Mouse (Mus musculus) splenic B cell, adult 2 months (primary cell): ENCODE measurements around the gene Suclg2.

Experiments used
- DNase-seq: peaks from one replicate; pipeline ENCODE4 v3.0.0-alpha.2; 2011; ENCODE audit warnings: low read depth, low spot score
- H3K27me3 ChIP-seq: 2 replicates; pipeline ENCODE4 v1.6.1; 2012; ENCODE audit warnings: mild to moderate bottlenecking, low read length, moderate library complexity, mixed read lengths; ENCODE audit not compliant: control insufficient read depth, poor library complexity, insufficient read depth, severe bottlenecking
- H3K36me3 ChIP-seq: 2 replicates; pipeline ENCODE4 v1.6.1; 2012; ENCODE audit warnings: mild to moderate bottlenecking, low read length, moderate library complexity, mixed read lengths; ENCODE audit not compliant: control insufficient read depth, poor library complexity, insufficient read depth, severe bottlenecking

The Suclg2 gene

DNA sequence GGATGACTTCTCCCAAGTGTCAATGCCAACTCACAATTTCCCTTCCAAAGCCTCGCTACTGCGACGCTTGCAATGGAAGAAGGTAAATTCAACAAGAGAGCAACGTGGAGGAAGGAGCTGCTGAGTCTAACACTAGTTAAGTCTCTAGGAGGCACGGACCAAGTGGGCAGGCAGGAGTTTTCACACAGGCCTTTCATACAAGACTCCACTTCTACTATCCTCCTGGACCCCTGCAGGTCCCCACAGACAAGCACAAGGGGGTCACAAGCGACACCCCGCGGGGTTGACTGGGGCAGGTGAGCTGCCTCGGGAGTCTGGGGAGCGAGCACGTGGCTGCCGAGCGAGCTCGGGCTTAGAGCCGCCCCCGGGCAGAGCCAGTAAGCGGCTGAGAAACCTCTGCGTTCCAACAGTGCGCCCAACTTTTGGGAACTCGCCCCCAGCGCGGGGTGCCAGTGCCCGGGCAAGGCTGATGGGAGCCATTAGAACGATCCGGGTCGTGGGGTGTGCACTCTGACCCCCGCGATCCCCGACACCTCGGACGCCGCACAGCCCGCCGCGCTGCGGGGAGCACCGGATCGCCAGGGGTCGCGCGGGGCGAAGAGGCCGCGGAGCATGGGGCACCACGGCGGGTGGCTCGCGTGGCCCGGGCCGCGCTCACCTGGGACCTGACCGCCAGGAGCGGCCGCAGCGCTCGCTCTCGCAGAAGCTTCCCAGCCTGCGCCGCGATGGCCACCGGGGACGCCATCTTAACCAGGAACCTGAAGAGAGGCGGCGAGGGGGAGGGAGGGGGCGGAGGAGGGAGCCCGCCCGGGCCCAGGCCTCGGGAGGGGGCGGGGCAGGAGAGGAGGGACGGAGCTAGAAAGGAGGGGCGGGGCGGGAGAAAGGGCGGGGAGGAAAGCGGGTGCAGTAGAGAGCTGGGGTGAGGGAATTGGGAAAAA lies at the start of gene Suclg2:
TSS of gene Suclg2 (minus strand) at position 770 of the 938 bp plus-strand sequence.
- Histone ChIP-seq H3K27me3 (no peaks in the 10 kb centered on the region), H3K36me3 (no peaks in the 10 kb centered on the region)
- peak; percentile 86 for DNase-seq

DNA sequence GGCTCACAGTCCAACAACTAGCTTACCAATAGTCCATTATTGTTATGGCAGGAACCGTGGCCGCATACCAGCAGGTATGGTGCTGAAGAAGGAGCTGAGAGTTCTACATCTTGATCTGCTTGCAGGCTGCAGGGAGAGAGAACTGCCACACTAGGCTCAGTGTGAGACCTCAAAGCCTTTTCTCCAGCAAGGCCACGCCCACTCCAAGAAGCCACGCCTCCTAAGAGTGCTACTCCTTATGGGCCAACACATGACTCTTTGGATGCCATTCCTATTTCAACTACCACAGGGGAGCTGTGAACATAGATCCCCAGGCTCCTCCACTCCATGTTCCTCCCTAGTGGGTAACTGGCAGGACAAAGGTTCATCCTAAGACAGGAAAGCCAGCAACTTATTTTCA lies 48.0 kb upstream of the Suclg2 start:
- no peaks in the 10 kb centered on the region for H3K27me3 ChIP-seq
- DNase-seq, result no peak
- H3K36me3 ChIP-seq, result no peaks in the 10 kb centered on the region

DNA sequence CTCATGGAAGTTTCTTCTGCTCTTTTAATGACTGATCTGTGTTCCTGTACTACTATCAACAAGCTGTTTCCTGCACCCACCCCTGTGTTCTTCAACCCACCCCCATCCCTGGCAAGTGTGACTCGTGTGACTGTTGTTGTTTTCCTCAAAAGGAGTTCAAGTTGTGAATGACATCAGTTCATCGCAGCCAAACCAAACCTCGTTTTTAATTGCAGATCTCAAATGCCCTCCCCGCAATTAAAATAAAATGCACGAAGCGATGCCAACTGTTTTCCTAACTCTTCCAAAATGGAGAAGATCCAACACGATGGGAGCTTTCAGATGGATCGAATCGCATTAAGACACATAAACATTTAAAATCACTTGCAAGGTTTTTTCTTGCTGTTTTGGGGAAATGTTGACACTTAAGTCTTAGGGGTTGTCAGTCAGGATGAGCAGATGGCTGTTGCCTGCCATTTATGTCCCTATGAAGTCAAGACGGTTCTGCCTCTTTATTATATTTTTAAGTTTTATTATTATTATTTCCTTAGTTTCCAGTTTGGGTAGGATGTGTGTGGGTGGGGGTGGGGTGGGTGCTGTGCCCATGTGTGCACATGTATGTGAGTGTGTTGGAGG lies 41.1 kb upstream of the Suclg2 start:
- DNase-seq, result no peak
- Histone ChIP-seq H3K36me3 (no peaks in the 10 kb centered on the region), H3K27me3 (no peaks in the 10 kb centered on the region)

DNA sequence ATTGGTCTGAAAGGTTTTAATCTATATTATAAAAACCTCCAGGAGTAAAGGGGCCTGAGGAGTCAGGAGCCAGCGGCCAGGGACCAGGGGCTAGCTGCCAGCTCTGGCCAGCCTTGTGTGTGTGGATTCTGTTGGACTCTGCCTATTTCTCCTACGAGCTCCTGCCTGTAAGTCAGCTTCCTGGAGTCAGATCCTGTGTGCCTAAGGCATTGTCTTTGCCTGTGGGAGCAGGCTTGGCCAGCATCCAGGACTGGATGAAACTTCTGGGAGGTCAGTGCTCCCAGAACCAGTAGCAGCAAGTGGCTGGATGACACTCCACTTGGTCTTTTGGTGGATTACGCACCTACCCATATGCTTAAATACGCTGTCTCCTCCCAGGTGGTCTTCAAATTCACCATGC lies 23.8 kb upstream of the Suclg2 start:
- DNase-seq, result no peak

DNA sequence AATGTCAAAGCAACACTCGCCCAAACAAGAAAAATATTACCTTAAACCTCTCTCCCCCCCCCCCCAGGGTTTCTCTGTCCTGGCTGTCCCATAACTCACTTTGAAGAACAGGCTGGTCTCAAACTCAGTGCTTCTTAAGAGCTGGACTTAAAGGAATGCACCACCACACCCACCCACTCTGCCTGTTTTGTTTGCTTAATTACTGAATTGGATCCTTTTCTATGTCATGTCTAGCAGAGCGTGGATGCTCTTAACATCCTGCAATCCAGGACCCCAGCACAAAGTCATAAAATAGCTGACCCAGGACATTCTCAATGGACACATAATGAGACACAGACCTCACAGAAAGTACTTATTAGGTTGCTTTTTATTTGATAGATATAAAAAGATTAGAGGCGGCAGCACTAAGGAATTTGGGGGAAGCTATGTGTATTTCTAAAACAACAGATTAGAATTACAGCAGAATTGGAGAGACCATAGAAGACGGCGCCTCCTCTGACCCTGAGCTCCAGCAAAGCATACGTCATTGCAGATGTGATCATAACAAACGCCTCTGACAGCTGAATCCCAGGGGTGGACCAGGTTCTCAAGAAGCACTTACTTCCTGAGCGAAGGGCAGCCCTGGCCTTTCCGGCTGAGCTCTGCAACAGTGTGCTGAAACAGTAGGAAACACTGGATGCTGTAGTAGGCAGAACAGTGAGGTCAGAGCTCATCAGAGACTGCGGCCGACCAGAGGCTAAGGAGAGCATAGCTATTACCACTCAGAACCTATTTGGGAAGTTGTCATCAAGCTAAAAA lies 13.2 kb upstream of the Suclg2 start:
- Histone ChIP-seq H3K27me3 (no peaks in the 10 kb centered on the region), H3K36me3 (no peaks in the 10 kb centered on the region)
- no peak for DNase-seq

More for the DNA sequence above, 23.8 kb upstream of the Suclg2 start:
- H3K36me3 ChIP-seq, result no peaks in the 10 kb centered on the region
- H3K27me3 ChIP-seq, result no peaks in the 10 kb centered on the region

DNA sequence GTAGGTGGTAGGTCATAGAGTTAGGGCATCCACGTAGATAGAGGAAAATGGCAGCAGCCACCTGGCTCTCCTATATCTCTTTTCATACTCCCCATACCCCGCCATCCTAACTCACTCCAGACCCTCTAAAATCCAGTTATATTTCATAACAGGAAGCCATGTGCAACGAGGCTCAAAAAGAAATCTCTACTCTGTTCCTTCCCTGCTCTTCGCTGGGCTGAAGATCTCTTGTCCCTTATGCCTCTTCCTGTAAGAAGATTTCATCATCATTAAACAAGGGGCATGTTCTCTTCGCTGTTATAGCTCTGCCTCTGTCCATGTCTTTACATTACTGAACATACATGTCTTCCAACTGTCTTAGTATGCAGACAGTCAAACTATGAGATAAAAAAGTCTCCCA lies 10.8 kb upstream of the Suclg2 start:
- H3K27me3 ChIP-seq, result no peaks in the 10 kb centered on the region
- DNase-seq, result no peak
- no peaks in the 10 kb centered on the region for H3K36me3 ChIP-seq

DNA sequence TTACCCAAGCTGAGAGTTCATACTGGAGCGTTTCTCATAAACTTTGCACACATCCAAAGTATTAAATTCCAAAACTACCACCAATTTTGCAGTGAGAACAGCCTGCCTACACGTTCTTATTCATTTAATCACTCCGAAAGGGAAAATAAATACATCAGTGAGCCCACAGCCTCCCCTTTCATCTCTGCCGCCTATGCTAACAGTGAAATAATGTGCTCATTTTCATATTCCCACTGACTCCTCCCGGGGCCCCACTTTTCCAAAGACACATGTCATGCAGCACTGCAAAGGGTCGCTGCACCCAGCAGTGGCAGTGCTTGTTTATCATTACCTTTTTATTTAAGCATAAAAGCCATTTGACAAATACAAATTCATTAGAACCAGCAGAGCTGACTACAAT lies 6.7 kb upstream of the Suclg2 start:
- Histone ChIP-seq H3K36me3 (no peaks in the 10 kb centered on the region), H3K27me3 (no peaks in the 10 kb centered on the region)
- DNase-seq, result no peak

DNA sequence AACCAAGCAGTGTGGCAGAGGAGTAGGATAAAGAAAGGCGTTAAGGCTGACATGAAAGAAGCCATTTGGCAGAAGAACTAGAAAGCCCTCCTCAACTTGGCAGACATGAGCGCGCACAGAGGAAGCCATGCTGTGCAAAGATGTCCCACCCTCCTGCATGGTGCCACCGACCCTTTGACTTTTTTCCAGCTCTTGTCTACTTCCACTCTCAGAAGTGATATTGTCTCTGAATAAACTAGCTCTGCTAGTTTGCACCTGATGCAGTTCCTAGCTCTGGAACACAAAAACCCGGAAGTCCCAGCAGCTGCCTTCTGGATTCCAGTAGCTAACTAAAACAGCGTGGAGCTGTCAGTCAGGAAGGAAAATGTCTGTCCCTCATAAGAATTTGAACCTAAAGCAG lies 4.8 kb upstream of the Suclg2 start:
- no peak for DNase-seq
- Histone ChIP-seq H3K27me3 (no peaks in the 10 kb centered on the region), H3K36me3 (no peaks in the 10 kb centered on the region)

DNA sequence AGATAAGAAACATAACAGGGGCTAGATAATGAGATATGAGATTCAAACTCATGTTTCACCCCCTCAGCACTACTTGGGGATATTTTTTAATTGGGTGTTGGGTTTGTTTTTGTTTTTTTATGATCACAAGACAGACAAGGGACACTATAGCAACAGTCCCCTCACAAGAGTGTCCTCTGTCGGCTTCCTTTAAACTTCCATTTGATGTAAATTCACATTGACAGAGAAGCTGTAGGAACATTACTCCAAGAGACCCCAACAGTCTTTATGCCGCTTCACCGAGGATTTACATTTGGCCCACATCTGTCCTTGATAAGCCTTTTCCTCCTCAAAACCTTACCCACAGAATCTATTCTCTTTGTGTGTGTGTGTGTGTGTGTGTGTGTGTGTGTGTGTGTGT lies 1.2 kb upstream of the Suclg2 start:
- no peaks in the 10 kb centered on the region for H3K36me3 ChIP-seq
- no peaks in the 10 kb centered on the region for H3K27me3 ChIP-seq
- no peak for DNase-seq

DNA sequence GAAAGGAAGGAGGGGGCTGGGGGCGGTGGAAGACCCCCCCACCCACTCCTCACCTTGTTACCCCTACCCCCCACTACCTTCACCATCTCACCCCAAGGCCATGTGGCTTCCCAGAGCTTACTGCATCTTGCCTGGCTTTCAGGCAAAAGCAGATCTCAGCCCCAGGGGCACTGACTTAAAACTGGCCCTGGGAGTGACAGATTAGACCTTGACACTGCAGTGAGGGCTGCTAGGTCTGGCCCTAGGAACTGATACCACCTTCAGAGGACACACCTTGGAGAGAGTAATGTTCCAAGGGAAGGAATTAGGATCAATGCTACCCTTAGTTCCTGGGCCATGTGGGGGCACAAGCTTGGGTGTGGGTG lies 351 bp upstream of the Suclg2 start:
- no peaks in the 10 kb centered on the region for H3K36me3 ChIP-seq
- no peaks in the 10 kb centered on the region for H3K27me3 ChIP-seq
- no peak for DNase-seq

DNA sequence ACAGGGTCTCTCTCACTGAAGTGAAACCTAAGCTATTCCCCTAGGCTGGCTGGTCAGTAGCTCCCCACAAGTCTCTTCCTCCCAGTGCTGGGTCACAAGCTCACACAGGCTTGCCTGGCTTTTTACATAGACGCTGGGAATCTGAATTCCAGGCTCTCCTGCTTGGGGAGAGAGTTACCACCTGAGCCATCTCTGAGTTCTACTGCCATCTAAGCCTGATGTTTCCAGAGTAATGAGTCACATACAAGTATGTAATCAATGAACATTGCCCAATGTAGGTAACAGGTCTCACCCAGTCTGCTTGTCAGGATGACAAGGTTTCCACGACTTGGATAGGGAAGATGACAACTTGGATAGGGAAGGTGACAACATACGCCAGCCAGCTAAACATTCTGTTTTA lies 1.5 kb downstream of the Suclg2 start:
- Histone ChIP-seq H3K27me3 (no peaks in the 10 kb centered on the region), H3K36me3 (no peaks in the 10 kb centered on the region)
- no peak for DNase-seq

DNA sequence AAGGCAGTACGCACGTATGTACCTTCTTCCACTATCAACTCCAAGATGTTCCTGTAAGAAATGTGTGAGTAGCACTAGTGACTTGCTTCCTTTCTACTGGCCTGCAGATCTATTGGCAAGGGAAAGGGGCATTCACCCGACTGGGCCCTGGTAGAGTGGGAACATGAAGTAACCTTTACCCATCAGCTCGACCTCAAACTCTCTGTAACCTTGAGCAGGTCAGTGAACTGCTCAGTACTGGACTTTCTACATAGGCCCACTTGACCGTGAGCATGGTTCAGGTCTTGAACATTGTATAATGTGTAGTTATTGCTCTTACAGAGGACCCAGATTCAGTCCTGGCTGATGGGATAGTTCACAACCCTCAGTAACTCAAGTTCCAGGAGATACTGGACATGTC lies 2.1 kb downstream of the Suclg2 start:
- Histone ChIP-seq H3K27me3 (no peaks in the 10 kb centered on the region), H3K36me3 (no peaks in the 10 kb centered on the region)
- DNase-seq, result no peak

DNA sequence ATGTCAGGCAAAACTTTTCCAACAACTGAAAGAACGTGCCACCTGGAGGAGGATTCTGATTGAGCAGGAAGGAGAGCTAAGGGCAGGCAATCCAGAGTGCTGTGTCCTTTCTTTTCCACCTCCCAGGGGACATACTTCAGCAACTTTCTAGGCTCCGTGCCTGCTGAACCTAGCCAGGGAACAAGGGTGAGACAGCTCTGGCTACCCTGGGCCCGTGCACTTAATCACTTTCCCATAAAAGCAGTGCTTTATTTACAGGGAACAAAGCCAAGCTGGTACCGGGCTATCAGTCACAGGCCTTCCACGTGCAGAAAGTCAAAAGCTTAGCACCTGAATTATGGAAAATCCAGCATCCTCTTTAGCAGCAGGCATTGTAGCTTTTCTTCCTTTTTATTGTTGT lies 5.4 kb downstream of the Suclg2 start:
- Histone ChIP-seq H3K27me3 (no peaks in the 10 kb centered on the region), H3K36me3 (no peaks in the 10 kb centered on the region)
- DNase-seq, result no peak

DNA sequence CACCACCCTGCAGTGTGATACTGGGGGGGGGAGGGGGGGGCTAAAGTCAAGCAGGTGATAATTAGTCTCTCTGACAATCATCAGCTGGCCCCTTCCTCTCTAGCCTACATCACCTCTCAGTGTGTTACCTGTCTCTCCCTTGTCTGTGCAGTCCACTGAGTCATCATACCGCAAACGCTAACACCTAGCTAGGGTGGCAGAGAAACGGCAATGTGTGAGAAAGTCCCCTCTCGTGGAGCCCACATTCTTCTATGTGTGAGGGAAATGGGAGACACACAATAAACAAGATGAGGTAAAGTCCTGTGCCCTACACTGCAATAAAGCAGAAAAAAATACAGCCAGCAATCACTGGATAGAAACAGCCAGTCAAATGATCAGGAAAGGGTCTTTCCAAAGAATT lies 6.5 kb downstream of the Suclg2 start:
- DNase-seq, result no peak
- Histone ChIP-seq H3K36me3 (no peaks in the 10 kb centered on the region), H3K27me3 (no peaks in the 10 kb centered on the region)

DNA sequence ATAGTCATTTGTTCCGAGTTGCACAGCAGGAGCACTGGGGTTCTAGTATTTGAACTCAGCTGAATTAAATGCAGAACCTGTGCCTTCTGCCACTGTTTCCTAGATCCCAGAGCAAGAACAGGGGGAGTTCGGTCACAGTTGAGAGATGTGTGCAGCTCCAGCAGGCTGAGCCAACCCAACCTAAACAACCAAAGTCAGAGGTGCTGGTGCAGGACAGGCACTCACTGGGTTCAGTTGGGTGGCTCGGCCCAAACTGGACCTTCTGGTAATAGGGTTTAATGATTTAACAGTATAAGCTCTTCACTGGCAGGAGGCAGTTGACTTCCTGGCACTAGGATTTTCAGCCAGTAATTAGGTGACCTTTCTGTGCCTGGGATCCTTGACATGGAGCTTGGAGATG lies 6.9 kb downstream of the Suclg2 start:
- DNase-seq, result no peak
- Histone ChIP-seq H3K27me3 (no peaks in the 10 kb centered on the region), H3K36me3 (no peaks in the 10 kb centered on the region)
